Mouse (Mus musculus) MEL (cell line): ENCODE data around the gene Ddt. TPM values are rescaled to one million over a fixed set of nuclear protein-coding genes. Genes with fewer than 3 reads are reported as not detected.

ENCODE experiments used
- DNase-seq: peaks from one replicate; pipeline ENCODE4 v3.0.0; 2011; ENCODE audit warnings: low read depth, low spot score
- H3K27ac ChIP-seq: 2 replicates; pipeline ENCODE4 v1.5.1; 2012; ENCODE audit warnings: low read depth, mild to moderate bottlenecking, control low read depth, low read length, moderate library complexity; ENCODE audit not compliant: control insufficient read depth
- H3K27me3 ChIP-seq, 2 experiments: fragments of 150-350 bp in 1 of 2; sonication (generic) in 1 of 2; 2 replicates each; pipeline ENCODE4 v1.6.1; 2012; ENCODE audit warnings: low read length in 2 of 2, mild to moderate bottlenecking in 2 of 2, improper control_type of control experiment in 1 of 2, moderate library complexity in 1 of 2; ENCODE audit not compliant: insufficient read depth in 2 of 2, control insufficient read depth in 1 of 2
- H3K36me3 ChIP-seq, 2 experiments: 2 replicates each; pipeline ENCODE4 v1.6.1; 2012 to 2014; ENCODE audit warnings: low read length in 2 of 2, improper control_type of control experiment in 1 of 2, inconsistent platforms in 1 of 2, mild to moderate bottlenecking in 1 of 2; ENCODE audit not compliant: insufficient read depth in 2 of 2, control insufficient read depth in 1 of 2
- H3K4me1 ChIP-seq, 2 experiments: fragments of 150-350 bp in 1 of 2; sonication (generic) in 1 of 2; 2 replicates each; pipeline ENCODE4 v1.6.1; 2012; ENCODE audit warnings: low read length in 2 of 2, improper control_type of control experiment in 1 of 2, mild to moderate bottlenecking in 1 of 2; ENCODE audit not compliant: insufficient read depth in 2 of 2, control insufficient read depth in 1 of 2
- H3K4me3 ChIP-seq, 2 experiments: fragments of 150-350 bp in 1 of 2; sonication (generic) in 1 of 2; 2 replicates each; pipeline ENCODE4 v1.5.1; 2012; ENCODE audit warnings: low read depth in 2 of 2, low read length in 2 of 2, mild to moderate bottlenecking in 2 of 2, moderate library complexity in 2 of 2, control low read depth in 1 of 2, improper control_type of control experiment in 1 of 2; ENCODE audit not compliant: control insufficient read depth in 1 of 2, insufficient read depth in 1 of 2
- H3K79me2 ChIP-seq: 2 replicates; pipeline ENCODE4 v1.6.1; 2012; ENCODE audit warnings: mild to moderate bottlenecking, low read length, moderate library complexity; ENCODE audit not compliant: control insufficient read depth, poor library complexity, insufficient read depth
- H3K9ac ChIP-seq: 2 replicates; pipeline ENCODE4 v1.6.1; 2012; ENCODE audit warnings: low read depth, mild to moderate bottlenecking, control low read depth, low read length, moderate library complexity; ENCODE audit not compliant: control insufficient read depth, poor library complexity, severe bottlenecking
- H3K9me3 ChIP-seq: fragments of 150-350 bp; sonication (generic); replicated peaks from 2 replicates; pipeline ENCODE4 v1.6.1; 2012; ENCODE audit warnings: mild to moderate bottlenecking, low read length, improper control_type of control experiment, moderate library complexity; ENCODE audit not compliant: insufficient read depth
- BHLHE40 ChIP-seq: IDR thresholded peaks from 2 replicates; pipeline ENCODE4 v1.6.1; 2012; ENCODE audit warnings: low read depth, mild to moderate bottlenecking, inconsistent platforms, low read length, improper control_type of control experiment, borderline replicate concordance
- CHD1 ChIP-seq: IDR thresholded peaks from 2 replicates; pipeline ENCODE4 v1.6.1; 2012; ENCODE audit warnings: low read depth, mild to moderate bottlenecking, inconsistent platforms, low read length, improper control_type of control experiment
- E2F4 ChIP-seq: IDR thresholded peaks from 2 replicates; pipeline ENCODE4 v1.6.1; 2011; ENCODE audit warnings: low read depth, low read length, improper control_type of control experiment, borderline replicate concordance
- ELF1 ChIP-seq: IDR thresholded peaks from 2 replicates; pipeline ENCODE4 v1.6.1; 2014; ENCODE audit warnings: low read depth, mild to moderate bottlenecking, inconsistent platforms, low read length, improper control_type of control experiment, moderate library complexity
- ETS1 ChIP-seq: IDR thresholded peaks from 2 replicates; pipeline ENCODE4 v1.6.1; 2012; ENCODE audit warnings: low read depth, mild to moderate bottlenecking, inconsistent platforms, low read length, improper control_type of control experiment, moderate library complexity
- GABPA ChIP-seq: IDR thresholded peaks from 2 replicates; pipeline ENCODE4 v1.6.1; 2012; ENCODE audit warnings: low read depth, mild to moderate bottlenecking, inconsistent platforms, low read length, improper control_type of control experiment, moderate library complexity
- GATA1 ChIP-seq: IDR thresholded peaks from 2 replicates; pipeline ENCODE4 v1.6.1; 2011; ENCODE audit warnings: low read depth, low read length, improper control_type of control experiment
- KAT2A ChIP-seq: conservative IDR thresholded peaks from 2 replicates; pipeline ENCODE4 v1.6.1; 2012; ENCODE audit warnings: low read depth, low read length, improper control_type of control experiment, inconsistent platforms
- MAFK ChIP-seq: IDR thresholded peaks from 2 replicates; pipeline ENCODE4 v1.6.1; 2011; ENCODE audit warnings: low read depth, mild to moderate bottlenecking, low read length, improper control_type of control experiment, borderline replicate concordance
- MAX ChIP-seq: IDR thresholded peaks from 2 replicates; pipeline ENCODE4 v1.6.1; 2011; ENCODE audit warnings: low read length, improper control_type of control experiment
- MAZ ChIP-seq: IDR thresholded peaks from 2 replicates; pipeline ENCODE4 v1.6.1; 2012; ENCODE audit warnings: low read depth, mild to moderate bottlenecking, inconsistent platforms, low read length, improper control_type of control experiment
- MXI1 ChIP-seq: IDR thresholded peaks from 2 replicates; pipeline ENCODE4 v1.6.1; 2011; ENCODE audit warnings: mild to moderate bottlenecking, low read depth, low read length, improper control_type of control experiment
- MYB ChIP-seq: IDR thresholded peaks from 2 replicates; pipeline ENCODE4 v1.6.1; 2011; ENCODE audit warnings: mild to moderate bottlenecking, low read depth, low read length, improper control_type of control experiment
- MYC ChIP-seq: IDR thresholded peaks from 2 replicates; pipeline ENCODE4 v1.6.1; 2011; ENCODE audit warnings: low read depth, mild to moderate bottlenecking, low read length, improper control_type of control experiment, moderate library complexity
- NELFE ChIP-seq: IDR thresholded peaks from 2 replicates; pipeline ENCODE4 v1.6.1; 2011; ENCODE audit warnings: low read depth, low read length, improper control_type of control experiment
- NRF1 ChIP-seq: IDR thresholded peaks from 2 replicates; pipeline ENCODE4 v1.6.1; 2014; ENCODE audit warnings: low read depth, mild to moderate bottlenecking, inconsistent platforms, low read length, improper control_type of control experiment, moderate library complexity; ENCODE audit not compliant: poor library complexity, insufficient read depth, severe bottlenecking
- POLR2A ChIP-seq, 2 experiments: IDR thresholded peaks; 2 replicates each; pipeline ENCODE4 v1.6.1; 2011 to 2012; ENCODE audit warnings: low read length in 2 of 2, mild to moderate bottlenecking in 2 of 2, control low read depth in 1 of 2, improper control_type of control experiment in 1 of 2, low read depth in 1 of 2, moderate library complexity in 1 of 2; ENCODE audit not compliant: control insufficient read depth in 1 of 2, insufficient read depth in 1 of 2, poor library complexity in 1 of 2
- POLR2AphosphoS2 ChIP-seq: IDR thresholded peaks from 2 replicates; pipeline ENCODE4 v1.6.1; 2011; ENCODE audit warnings: low read length, improper control_type of control experiment
- POLR2AphosphoS5 ChIP-seq: IDR thresholded peaks from 2 replicates; pipeline ENCODE4 v1.6.1; 2012; ENCODE audit warnings: low read depth, borderline replicate concordance, mild to moderate bottlenecking, inconsistent platforms, low read length, moderate library complexity, mixed read lengths
- SMC3 ChIP-seq: IDR thresholded peaks from 2 replicates; pipeline ENCODE4 v1.6.1; 2011; ENCODE audit warnings: low read depth, low read length, improper control_type of control experiment
- TAL1 ChIP-seq: IDR thresholded peaks from 2 replicates; pipeline ENCODE4 v1.6.1; 2012; ENCODE audit warnings: mild to moderate bottlenecking, inconsistent platforms, low read length, moderate library complexity, mixed read lengths
- TCF12 ChIP-seq: IDR thresholded peaks from 2 replicates; pipeline ENCODE4 v1.6.1; 2014; ENCODE audit warnings: low read depth, mild to moderate bottlenecking, inconsistent platforms, low read length, improper control_type of control experiment, moderate library complexity
- USF2 ChIP-seq, 2 experiments: IDR thresholded peaks; 2 replicates each; pipeline ENCODE4 v1.6.1; 2011 to 2012; ENCODE audit warnings: improper control_type of control experiment in 2 of 2, low read length in 2 of 2, borderline replicate concordance in 1 of 2, inconsistent platforms in 1 of 2, low read depth in 1 of 2, mild to moderate bottlenecking in 1 of 2; ENCODE audit not compliant: insufficient read depth in 1 of 2
- ZKSCAN1 ChIP-seq: IDR thresholded peaks from 2 replicates; pipeline ENCODE4 v1.6.1; 2012; ENCODE audit warnings: low read depth, mild to moderate bottlenecking, inconsistent platforms, low read length, improper control_type of control experiment, moderate library complexity
- ZNF384 ChIP-seq: IDR thresholded peaks from 2 replicates; pipeline ENCODE4 v1.6.1; 2012; ENCODE audit warnings: low read depth, mild to moderate bottlenecking, inconsistent platforms, low read length, improper control_type of control experiment
- polyA plus RNA-seq, 2 experiments: library from polyadenylated mRNA; stranded (reverse) in 1 of 2; unstranded in 1 of 2; fragments of >175 nt in 1 of 2; fragments of >200 nt in 1 of 2; gene quantifications; 2 replicates each; pipeline versions ENCODE4 v1.2.1 to v1.2.4; 2012; ENCODE audit warnings: low replicate concordance in 2 of 2, low read depth in 1 of 2; ENCODE audit not compliant: insufficient read length in 2 of 2, insufficient read depth in 1 of 2, missing spikeins in 1 of 2
- total RNA-seq: library from RNA; depleted of rRNA; stranded (reverse); fragments of 300-350 nt; gene quantifications from 2 replicates; pipeline ENCODE4 v1.2.3, GENCODE M21; 2012

Ddt gene
- total and polyA plus RNA-seq, 3 experiments = 45.1 to 63.4 TPM; not detected in 1

- H3K4me3 ChIP-seq = no peak overlapping the region
- H3K9me3 ChIP-seq = no peaks in the 10 kb centered on the region
- H3K4me1 ChIP-seq = peaks cover 0 to 6% of the 10 kb centered on the region in 2 experiments; a peak in 2 of 4 replicates
- H3K27me3 ChIP-seq = no peaks in the 10 kb centered on the region
- TF ChIP-seq ZNF384 = no peak
- no peak for TF ChIP-seq GABPA
- no peak for TF ChIP-seq POLR2AphosphoS5
- no peak for TF ChIP-seq SMC3
- TF ChIP-seq TAL1 = no peak
- TF ChIP-seq MAFK = no peak
- TF ChIP-seq KAT2A = no peak
- TF ChIP-seq CHD1 = no peak
- no peak for TF ChIP-seq MYC
- TF ChIP-seq ETS1 = no peak
- TF ChIP-seq MAX = no peak
- no peak for TF ChIP-seq NELFE
- TF ChIP-seq MYB = no peak
- TF ChIP-seq TCF12 = no peak
- no peak for TF ChIP-seq POLR2AphosphoS2
- no peak for TF ChIP-seq GATA1
- no peak for TF ChIP-seq E2F4
- no peak for TF ChIP-seq POLR2A (IDR thresholded peaks at IDR 0.05; ENCODE audit: control insufficient read depth in 1 of 2, insufficient read depth in 1 of 2, low read depth in 1 of 2, low read length in 2 of 2, poor library complexity in 1 of 2)
- TF ChIP-seq ZKSCAN1 = no peak
- TF ChIP-seq MXI1 = no peak
- H3K36me3 ChIP-seq = peaks cover 0 to 5% of the 10 kb centered on the region in 2 experiments; a peak in 2 of 4 replicates
- H3K9ac ChIP-seq = no peak overlapping the region
- DNase-seq = no peak
- H3K79me2 ChIP-seq = peaks cover 2% of the 10 kb centered on the region; the same call in 1 of the 2 replicates
- H3K27ac ChIP-seq = no peak overlapping the region
Measured at GRCm38 (mm10) chr10:75774587-75774986, 1.4 kb upstream of the Ddt start.

GRCm38 (mm10) chr10:75774102-75774501 lies 888 bp upstream of the Ddt start:
- DNase-seq = no peak
- Histone ChIP-seq H3K79me2 (peaks cover 2% of the 10 kb centered on the region; the same call in 1 of the 2 replicates), H3K27ac (no peak overlapping the region), H3K9me3 (no peaks in the 10 kb centered on the region), H3K27me3 (no peaks in the 10 kb centered on the region), H3K9ac (no peak overlapping the region), H3K4me3 (no peak overlapping the region), H3K4me1 (peaks cover 0 to 6% of the 10 kb centered on the region in 2 experiments; a peak in 2 of 4 replicates), H3K36me3 (peaks cover 0 to 5% of the 10 kb centered on the region in 2 experiments; a peak in 2 of 4 replicates)
- no peak for TF ChIP-seq MAX
- TF ChIP-seq NRF1 = no peak
- no peak for TF ChIP-seq MAZ
- TF ChIP-seq POLR2AphosphoS5 = no peak
- TF ChIP-seq BHLHE40 = no peak
- no peak for TF ChIP-seq USF2 (IDR thresholded peaks at IDR 0.05; ENCODE audit: borderline replicate concordance in 1 of 2, insufficient read depth in 1 of 2, low read depth in 1 of 2, low read length in 2 of 2)
- TF ChIP-seq MYC = no peak
- TF ChIP-seq SMC3 = no peak
- no peak for TF ChIP-seq TCF12
- no peak for TF ChIP-seq MXI1
- TF ChIP-seq ELF1 = no peak
